Mouse (Mus musculus) liver, postnatal 0 days (tissue): ENCODE data around the gene Astn2.
"Not testable (repeated sequence)": the region's sequence is repeated elsewhere in the genome, so short reads cannot be mapped to it uniquely, and the experiment has no call there.

Source experiments
- CTCF ChIP-seq: sonication (generic); IDR thresholded peaks from 2 replicates; pipeline ENCODE4 v1.5.1; 2016; ENCODE audit warnings: antibody characterized with exemption, low read depth
- EP300 ChIP-seq: IDR thresholded peaks from 2 replicates; pipeline ENCODE4 v1.6.1; 2016; ENCODE audit warnings: antibody characterized with exemption, low read depth, mild to moderate bottlenecking

GRCm38 (mm10) chr4:65679786-65680185, 724.6 kb downstream of the Astn2 start:
- not testable (repeated sequence) for TF ChIP-seq CTCF, EP300
